Mouse (Mus musculus): ENCODE data around the gene Akr1b10.
"Not testable (repeated sequence)": the region's sequence is repeated elsewhere in the genome, so short reads cannot be mapped to it uniquely, and the experiment has no call there.

The Akr1b10 gene

DNA sequence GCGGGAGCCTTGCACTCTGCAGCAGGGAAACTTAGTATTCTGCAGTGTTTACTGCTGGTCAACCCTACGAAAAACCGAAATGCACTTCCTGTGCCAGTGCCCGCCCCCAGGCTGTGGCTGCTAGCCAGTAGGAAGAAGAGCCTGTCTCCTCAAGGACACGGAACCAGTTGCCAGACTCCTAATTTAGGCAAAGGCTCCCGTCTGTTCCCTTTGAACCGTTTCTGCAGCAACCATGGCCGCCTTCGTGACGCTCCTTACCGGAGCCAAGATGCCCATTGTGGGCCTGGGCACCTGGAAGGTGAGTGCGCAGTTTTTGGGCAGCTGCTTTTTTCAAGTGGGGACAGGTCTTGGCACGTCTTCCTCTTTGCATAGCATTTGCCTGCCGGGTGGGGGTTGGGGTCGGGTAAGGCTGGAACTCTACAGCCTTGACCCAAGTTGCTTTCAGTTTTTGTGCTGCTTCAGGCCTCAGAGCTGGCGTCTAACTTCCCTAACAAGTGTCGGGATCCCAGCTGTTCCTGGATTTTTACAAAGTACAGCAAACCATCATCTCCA lies at the start of gene Akr1b10:
Akr1b10 (plus strand) TSS at position 109 of the 552 bp plus-strand sequence.
- DNase-seq (ENCODE audit: low spot score) = peak; percentile 47

- DNase-seq (ENCODE audit: low spot score) = no peak
These were observed 49.3 kb upstream of the Akr1b10 start for GRCm38 (mm10) chr6:34334673-34335072.

- DNase-seq (ENCODE audit: low spot score) = no peak
These were observed 46.2 kb upstream of the Akr1b10 start for GRCm38 (mm10) chr6:34337799-34338198.

DNA sequence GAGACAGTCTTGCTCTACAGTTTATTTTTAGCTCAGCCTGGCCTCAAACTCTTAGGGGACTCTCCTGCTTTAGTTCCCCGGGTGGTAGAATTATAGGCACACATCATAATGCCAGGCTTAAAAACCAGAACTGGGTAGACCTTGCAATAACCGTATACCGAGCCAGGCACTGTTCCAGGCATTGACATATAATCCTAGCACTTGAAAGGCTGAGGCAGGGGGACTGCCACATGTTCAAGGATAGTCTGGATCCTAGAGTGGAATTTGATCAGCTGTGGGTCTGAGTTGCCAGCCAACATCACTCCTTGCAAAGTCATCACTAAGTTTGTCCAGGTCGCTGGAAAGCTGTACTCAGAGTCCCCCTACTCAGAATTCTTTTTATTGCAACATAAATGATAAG lies 42.0 kb upstream of the Akr1b10 start:
- DNase-seq (ENCODE audit: low spot score) = no peak

- no peak for DNase-seq (ENCODE audit: low spot score)
These were observed 41.5 kb upstream of the Akr1b10 start for GRCm38 (mm10) chr6:34342476-34342875.

DNA sequence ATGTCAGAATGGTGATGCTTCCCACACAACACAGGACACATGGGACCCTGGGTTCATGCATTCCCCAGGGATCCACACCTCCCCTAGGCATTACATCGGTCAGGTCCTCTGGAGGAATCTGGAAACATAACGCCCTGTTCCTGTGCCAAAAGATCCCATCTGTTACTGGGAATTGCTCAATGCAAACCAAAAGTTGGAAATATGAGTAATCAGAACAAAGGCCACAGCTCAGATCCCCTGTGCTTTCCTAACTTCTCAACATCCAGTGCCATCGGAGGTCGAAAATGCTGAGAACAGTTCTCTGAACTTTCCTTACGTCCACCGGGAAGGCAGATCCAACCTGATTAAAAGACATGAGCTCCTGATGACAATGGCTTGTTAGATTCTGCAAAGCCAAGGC lies 40.6 kb upstream of the Akr1b10 start:
- no peak for DNase-seq (ENCODE audit: low spot score)

DNA sequence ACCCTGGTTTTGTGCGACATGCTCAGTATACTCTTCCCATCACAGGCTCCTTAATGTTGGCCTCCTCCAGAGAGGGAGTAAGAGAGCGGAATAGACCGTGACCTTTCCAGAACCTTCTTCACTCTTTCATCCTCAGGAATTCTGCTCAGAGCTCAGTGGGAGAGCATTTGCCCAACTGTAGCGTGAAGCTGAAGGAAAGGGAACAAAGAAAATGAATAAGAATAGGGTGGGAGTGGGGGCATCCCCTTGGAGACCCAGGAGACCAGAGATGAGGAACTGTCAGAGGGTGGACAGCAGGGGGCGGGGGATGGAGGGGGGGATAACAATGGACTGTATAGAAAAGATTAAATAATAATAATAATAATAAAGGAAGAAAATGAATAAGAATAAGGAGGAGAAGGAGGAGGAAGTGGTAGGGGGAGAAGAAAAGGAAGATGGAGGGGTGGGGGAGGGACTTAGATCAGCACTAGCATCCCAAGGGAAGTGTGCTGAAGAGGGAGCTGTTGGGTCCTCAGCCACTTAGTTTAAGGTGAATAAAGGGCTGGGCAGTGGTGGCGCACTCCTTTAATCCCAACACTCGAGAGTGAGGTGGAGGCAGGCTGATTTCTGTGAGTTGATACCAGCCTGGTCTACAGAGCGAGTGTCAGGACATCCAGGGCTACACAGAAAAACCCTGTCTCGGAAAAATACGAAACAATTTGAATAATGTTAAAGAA lies 39.7 kb upstream of the Akr1b10 start:
- no peak for DNase-seq (ENCODE audit: low spot score)

GRCm38 (mm10) chr6:34344935-34345334 lies 39.1 kb upstream of the Akr1b10 start:
- no peak for DNase-seq (ENCODE audit: low spot score)

- DNase-seq (ENCODE audit: low spot score) = peak; percentile 50
These were observed 37.7 kb upstream of the Akr1b10 start for GRCm38 (mm10) chr6:34346096-34346898.

- DNase-seq (ENCODE audit: low spot score) = no peak
These were observed 33.9 kb upstream of the Akr1b10 start for GRCm38 (mm10) chr6:34350037-34350699.

GRCm38 (mm10) chr6:34351481-34351880 lies 32.5 kb upstream of the Akr1b10 start:
- DNase-seq (ENCODE audit: low spot score) = not testable (repeated sequence)

- no peak for DNase-seq (ENCODE audit: low spot score)
These were observed 31.6 kb upstream of the Akr1b10 start for GRCm38 (mm10) chr6:34352401-34352800.

DNA sequence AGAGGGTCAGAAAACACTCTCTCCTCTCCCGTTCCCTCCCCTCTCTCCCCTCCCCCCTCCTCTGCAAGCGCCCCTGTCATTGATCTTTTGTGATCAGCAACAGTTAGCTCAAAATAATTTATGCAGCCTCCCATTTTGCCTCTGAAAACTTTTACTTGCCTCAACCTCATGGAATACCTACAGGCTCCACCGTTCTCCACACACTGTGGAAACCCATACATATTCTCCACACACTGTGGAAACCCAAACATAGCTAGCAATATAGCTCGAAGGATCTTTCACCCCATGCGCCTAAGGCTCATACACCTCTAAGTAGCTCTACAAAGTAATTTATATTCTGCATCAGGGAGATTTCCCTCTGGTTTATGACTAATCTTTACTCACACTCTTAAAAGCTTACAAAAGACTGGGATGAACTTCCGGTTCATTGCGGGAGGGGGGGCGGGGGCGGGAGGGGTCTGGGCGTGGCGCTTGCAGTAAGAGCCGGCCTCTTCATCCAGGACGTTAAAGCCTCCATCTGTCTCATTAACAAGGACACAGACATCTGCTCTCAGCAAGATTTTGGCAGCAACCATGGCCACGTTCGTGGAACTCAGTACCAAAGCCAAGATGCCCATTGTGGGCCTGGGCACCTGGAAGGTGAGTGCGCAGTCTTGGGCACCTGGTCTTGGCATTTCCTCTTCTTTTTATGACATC lies 30.2 kb upstream of the Akr1b10 start, which contains the start of gene Akr1b8:
Akr1b8 (plus strand) TSS at position 462 of the 696 bp plus-strand sequence.
- peak; percentile 48 for DNase-seq (ENCODE audit: low spot score)

DNA sequence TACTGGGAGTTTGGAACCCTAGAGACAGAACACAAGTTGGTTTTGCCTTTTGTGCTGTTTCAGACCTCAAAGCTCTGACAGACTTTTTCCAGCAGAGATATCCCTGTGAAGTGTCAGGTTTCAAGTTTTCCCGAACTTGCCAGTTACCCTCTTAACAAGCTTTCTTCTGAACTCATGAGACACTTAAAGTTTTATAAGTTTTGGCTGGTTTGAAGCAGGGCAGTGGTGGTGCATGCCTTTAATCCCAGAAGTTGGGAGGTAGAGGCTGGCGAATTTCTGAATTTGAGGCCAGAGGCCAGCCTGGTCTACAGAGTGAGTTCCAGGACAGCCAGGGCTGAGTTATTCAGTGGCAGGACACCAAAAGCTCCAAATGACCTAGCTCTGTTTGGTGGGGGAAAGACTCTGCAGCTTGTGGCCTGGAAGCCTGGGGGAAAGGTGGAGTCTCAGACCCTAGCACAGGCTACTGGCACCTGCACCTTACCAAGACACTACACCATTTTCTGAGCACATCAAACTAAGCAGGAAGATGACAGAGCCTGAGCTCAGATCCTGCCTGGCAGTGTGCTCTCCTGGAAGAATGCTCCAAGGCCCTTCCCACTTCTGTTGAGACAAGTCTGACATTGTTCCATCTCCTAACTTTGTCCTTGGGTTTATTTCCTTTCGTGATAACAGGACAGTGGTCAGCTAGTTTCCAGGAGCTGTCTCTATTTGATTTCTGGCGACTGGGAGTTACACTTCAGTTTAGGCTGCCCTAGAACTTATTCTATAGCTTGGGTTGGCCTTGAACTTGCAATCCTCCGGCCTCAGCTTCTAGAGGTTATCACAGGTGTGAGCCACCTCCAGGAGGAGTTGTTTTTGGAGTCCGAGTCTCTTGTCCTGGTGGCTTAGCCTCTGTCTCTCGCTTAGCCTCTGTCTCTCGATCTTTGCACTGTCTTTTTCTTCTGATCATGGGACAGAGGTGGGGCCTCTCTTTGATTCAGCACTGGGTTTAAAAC lies 29.4 kb upstream of the Akr1b10 start:
- peak; percentile 22 for DNase-seq (ENCODE audit: low spot score)

DNA sequence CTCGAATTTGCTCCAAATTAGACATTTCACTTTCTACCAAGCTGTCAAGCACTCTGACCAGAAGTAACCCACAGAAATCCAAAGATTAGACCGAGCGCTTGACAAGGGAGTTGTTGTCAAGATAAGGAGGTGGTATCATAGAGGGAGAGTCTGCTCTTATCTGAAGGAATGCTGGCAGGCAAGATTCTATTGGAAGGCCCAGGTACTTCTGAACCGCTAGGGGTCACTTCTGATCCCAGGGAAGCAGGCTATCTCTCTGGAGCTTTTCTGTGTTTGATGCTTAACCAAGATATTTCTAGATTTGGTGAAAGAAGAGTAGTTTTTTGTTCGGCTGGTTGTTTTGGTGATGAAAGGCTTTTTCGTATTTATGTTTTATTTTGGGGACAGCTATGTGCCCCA lies 28.7 kb upstream of the Akr1b10 start:
- DNase-seq (ENCODE audit: low spot score) = peak; percentile 54

- peak; percentile 19 for DNase-seq (ENCODE audit: low spot score)
These were observed 28.2 kb upstream of the Akr1b10 start for GRCm38 (mm10) chr6:34355841-34356240.

DNA sequence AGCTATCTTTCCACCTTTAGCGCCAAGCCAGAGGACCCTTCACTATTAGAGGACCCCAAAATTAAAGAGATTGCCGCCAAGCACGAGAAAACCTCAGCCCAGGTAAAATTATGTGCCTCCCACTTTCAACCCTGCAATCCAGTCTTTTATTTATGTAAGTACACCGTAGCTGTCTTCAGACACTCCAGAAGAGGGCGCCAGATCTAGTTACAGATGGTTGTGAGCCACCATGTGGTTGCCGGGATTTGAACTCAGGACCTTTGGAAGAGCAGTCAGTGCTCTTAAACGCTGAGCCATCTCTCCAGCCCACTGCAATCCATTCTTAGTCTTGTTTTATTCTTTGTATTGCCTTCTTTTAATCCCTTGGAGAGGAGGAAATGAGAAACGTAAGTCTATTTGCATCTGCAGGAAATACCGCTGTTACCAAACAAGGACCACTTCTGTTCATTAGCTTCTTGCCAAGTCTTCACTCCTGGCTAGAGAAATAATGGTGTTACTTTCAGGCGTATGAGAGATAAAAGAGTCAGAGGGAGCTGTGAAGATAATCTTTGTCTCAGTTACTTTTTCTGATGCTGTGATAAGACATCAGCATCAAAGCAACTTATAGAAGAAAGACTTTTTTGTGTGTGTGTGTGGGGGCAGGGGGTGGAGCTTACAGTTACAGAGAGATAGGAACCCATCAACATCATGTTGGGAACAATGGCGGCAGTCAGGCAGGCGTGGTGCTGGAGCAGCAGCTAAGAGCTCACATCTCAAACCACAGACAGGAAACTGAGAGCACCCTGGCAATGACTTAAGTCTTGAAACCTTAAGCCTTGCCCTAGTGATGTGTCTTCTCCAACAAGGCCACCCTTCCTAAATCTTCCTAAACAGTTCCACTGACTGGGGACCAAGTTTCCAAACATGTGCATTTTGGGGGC lies 19.5 kb upstream of the Akr1b10 start:
- no peak for DNase-seq (ENCODE audit: low spot score)

- DNase-seq (ENCODE audit: low spot score) = peak; percentile 7
These were observed 16.0 kb upstream of the Akr1b10 start for GRCm38 (mm10) chr6:34367998-34368397.

DNA sequence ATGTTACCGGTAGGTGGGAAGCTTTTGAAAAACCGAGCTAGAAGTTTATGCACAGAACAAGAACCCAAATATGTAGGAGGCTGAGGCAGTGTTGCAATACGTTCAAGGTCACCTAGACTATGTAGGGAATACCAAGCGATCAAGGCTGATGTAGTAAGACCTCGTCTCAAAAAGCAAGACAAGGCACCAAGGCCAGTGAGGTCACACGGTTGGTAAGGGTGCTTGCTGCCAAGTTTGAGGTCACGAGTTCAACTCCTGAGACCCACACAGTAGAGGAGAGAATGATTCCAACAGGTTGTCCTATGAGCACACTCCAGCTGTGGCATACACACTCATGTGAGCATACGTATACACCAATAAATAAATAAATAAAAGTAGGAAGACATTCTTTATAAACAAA lies 13.9 kb upstream of the Akr1b10 start:
- DNase-seq (ENCODE audit: low spot score) = no peak
